Mouse (Mus musculus) A20 (cell line): ENCODE results near the gene H2-T22.

Experiments
- DNase-seq: peaks from one replicate; pipeline ENCODE4 v3.0.0-alpha.2; 2011; ENCODE audit warnings: low read depth, low spot score

H2-T22 gene

GRCm38 (mm10) chr17:35998545-35999305 is 43.8 kb downstream of the H2-T22 start:
- peak; percentile 75 for DNase-seq

- DNase-seq: peak; percentile 87
Observed at GRCm38 (mm10) chr17:35997713-35998510, 44.6 kb downstream of the H2-T22 start.

GRCm38 (mm10) chr17:35996949-35997348 is 45.6 kb downstream of the H2-T22 start:
- peak; percentile 99 for DNase-seq

- no peak for DNase-seq
Observed at GRCm38 (mm10) chr17:35994879-35995240, 47.7 kb downstream of the H2-T22 start.

- peak; percentile 94 for DNase-seq
Observed at GRCm38 (mm10) chr17:35994175-35994878, 48.2 kb downstream of the H2-T22 start.

- DNase-seq: peak; percentile 90
Observed at GRCm38 (mm10) chr17:35993675-35994074, 48.9 kb downstream of the H2-T22 start.

- no peak for DNase-seq
Observed at GRCm38 (mm10) chr17:35991781-35992180, 50.8 kb downstream of the H2-T22 start.
